Mouse (Mus musculus) CH12.LX (cell line): ENCODE results near the gene Foxred2.

Experiments used
- CTCF ChIP-seq, 2 experiments: IDR thresholded peaks in 1 of 2; conservative IDR thresholded peaks in 1 of 2; 2 replicates each; pipeline ENCODE4 v1.5.1; 2011 to 2012; ENCODE audit warnings: low read depth in 2 of 2, low read length in 2 of 2, improper control_type of control experiment in 1 of 2, inconsistent platforms in 1 of 2, mild to moderate bottlenecking in 1 of 2, moderate library complexity in 1 of 2
- E2F4 ChIP-seq: IDR thresholded peaks from 2 replicates; pipeline ENCODE4 v1.6.1; 2011; ENCODE audit warnings: low read depth, low read length, improper control_type of control experiment; ENCODE audit not compliant: insufficient replicate concordance
- EP300 ChIP-seq: IDR thresholded peaks from 2 replicates; pipeline ENCODE4 v1.6.1; 2011; ENCODE audit warnings: low read length, improper control_type of control experiment
- ETS1 ChIP-seq: conservative IDR thresholded peaks from 2 replicates; pipeline ENCODE4 v1.6.1; 2012; ENCODE audit warnings: low read depth, mild to moderate bottlenecking, inconsistent platforms, low read length, improper control_type of control experiment, moderate library complexity
- JUND ChIP-seq: conservative IDR thresholded peaks from 2 replicates; pipeline ENCODE4 v1.6.1; 2011; ENCODE audit warnings: low read depth, low read length, improper control_type of control experiment
- MAX ChIP-seq: IDR thresholded peaks from 2 replicates; pipeline ENCODE4 v1.6.1; 2011; ENCODE audit warnings: low read length, improper control_type of control experiment
- MAZ ChIP-seq: IDR thresholded peaks from 2 replicates; pipeline ENCODE4 v1.6.1; 2012; ENCODE audit warnings: low read depth, mild to moderate bottlenecking, inconsistent platforms, low read length, improper control_type of control experiment, moderate library complexity
- MXI1 ChIP-seq: IDR thresholded peaks from 2 replicates; pipeline ENCODE4 v1.6.1; 2011; ENCODE audit warnings: mild to moderate bottlenecking, low read depth, low read length, improper control_type of control experiment
- POLR2A ChIP-seq: IDR thresholded peaks from 2 replicates; pipeline ENCODE4 v1.6.1; 2011; ENCODE audit warnings: low read depth, mild to moderate bottlenecking, improper control_type of control experiment, low read length
- RAD21 ChIP-seq: IDR thresholded peaks from 2 replicates; pipeline ENCODE4 v1.6.1; 2011; ENCODE audit warnings: low read depth, mild to moderate bottlenecking, low read length, improper control_type of control experiment, moderate library complexity
- TCF12 ChIP-seq: IDR thresholded peaks from 2 replicates; pipeline ENCODE4 v1.6.1; 2014; ENCODE audit warnings: low read depth, mild to moderate bottlenecking, inconsistent platforms, low read length, improper control_type of control experiment

DNA sequence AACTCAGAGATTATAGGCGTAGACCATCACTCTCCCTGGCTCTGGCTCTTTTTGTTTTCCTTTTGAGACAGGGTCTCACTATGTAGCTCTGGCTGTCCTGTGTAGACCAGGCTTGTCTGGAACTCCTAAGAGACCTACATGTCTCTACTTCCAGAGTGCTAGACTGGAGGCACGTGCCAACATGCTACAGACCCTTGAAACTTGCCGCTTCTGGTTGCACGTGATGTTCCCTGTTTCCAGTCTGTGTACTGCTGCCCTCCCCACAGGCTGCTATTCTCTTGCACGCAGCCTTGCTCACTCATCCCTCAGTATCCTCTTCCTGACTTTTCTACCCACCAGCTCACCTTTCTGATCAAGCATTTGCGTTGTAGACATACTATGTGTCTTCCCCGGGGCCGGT is 50.4 kb downstream of the Foxred2 start:
- TF ChIP-seq JUND (no peak), CTCF (conservative IDR thresholded peaks at IDR 0.05 in 1 of 2, IDR thresholded peaks at IDR 0.05 in 1 of 2; ENCODE audit: low read depth in 2 of 2, low read length in 2 of 2) (no peak), EP300 (no peak), ETS1 (no peak), POLR2A (no peak), E2F4 (no peak), MAZ (no peak), TCF12 (no peak), MAX (no peak), MXI1 (no peak), RAD21 (no peak)
